In genomic region chr6:128255292-128255691, GRCm38 (mm10) we compare ENCODE assay signal across 19 mouse cellular contexts. TPM values are rescaled to one million over a fixed set of nuclear protein-coding genes. Genes with fewer than 3 reads are reported as not detected.
DNase-seq lines count a peak whose midpoint lies in the region; ATAC-seq and TF ChIP-seq lines count a peak whose summit lies in the region.
"Had no signal": no experiment of that assay in that cellular context is flagged by ENCODE, and none has a peak within 500 bp of the region (broad histone marks: within the 10 kb centered on the region; RNA-seq: fewer than 3 reads in every experiment).

No protein-coding gene starts in this region.

- no peaks in the 10 kb centered on the region for H3K36me3 ChIP-seq in forebrain, embryonic 14.5 days (ENCODE audit: control insufficient read depth, insufficient read depth, low read length)
- no peaks in the 10 kb centered on the region for H3K36me3 ChIP-seq in forebrain, embryonic 13.5 days (ENCODE audit: poor library complexity, severe bottlenecking)
- H3K36me3 ChIP-seq in lung, embryonic 14.5 days (ENCODE audit: insufficient read depth) = no peaks in the 10 kb centered on the region
- no peaks in the 10 kb centered on the region for H3K36me3 ChIP-seq in intestine, postnatal 0 days (ENCODE audit: control insufficient read depth, insufficient read depth)
- H3K36me3 ChIP-seq: G1E; heart, embryonic 10.5 days; limb, embryonic 15.5 days; midbrain, embryonic 13.5 days had no signal

- no peak for ATAC-seq in forebrain, embryonic 14.5 days
- ATAC-seq in forebrain, embryonic 13.5 days = no peak; the same call in 1 of the 2 replicates
- peak; percentile 50; the same call in 1 of the 2 replicates for ATAC-seq in lung, embryonic 14.5 days (ENCODE audit: insufficient read depth)
- peak; percentile 23 for ATAC-seq in intestine, postnatal 0 days
- ATAC-seq in inflammation-experienced regulatory T-cells, adult 6 months = no peak
- ATAC-seq: midbrain, embryonic 13.5 days had no signal

- intact Hi-C loops in heart, postnatal 10 days (cut with DNase I) = no loop called here

- no peaks in the 10 kb centered on the region for H3K9me3 ChIP-seq in forebrain, embryonic 14.5 days (replicated peaks; ENCODE audit: control insufficient read depth, low read length)
- no peaks in the 10 kb centered on the region for H3K9me3 ChIP-seq in forebrain, embryonic 13.5 days (replicated peaks)
- no peaks in the 10 kb centered on the region for H3K9me3 ChIP-seq in lung, embryonic 14.5 days (ENCODE audit: low read depth, low read length)
- no peaks in the 10 kb centered on the region for H3K9me3 ChIP-seq in intestine, postnatal 0 days (ENCODE audit: control insufficient read depth)
- H3K9me3 ChIP-seq: heart, embryonic 10.5 days; limb, embryonic 15.5 days; midbrain, embryonic 13.5 days had no signal

- no peak for TF ChIP-seq CTCF in lung, embryonic 14.5 days (IDR thresholded peaks at IDR 0.05; ENCODE audit: low read depth)
- no peak for TF ChIP-seq CTCF in intestine, postnatal 0 days (IDR thresholded peaks at IDR 0.05; ENCODE audit: low read depth)

- no peak overlapping the region for H3K9ac ChIP-seq in forebrain, embryonic 14.5 days (ENCODE audit: low read length)
- H3K9ac ChIP-seq in forebrain, embryonic 13.5 days = no peak overlapping the region
- H3K9ac ChIP-seq in lung, embryonic 14.5 days = no peak overlapping the region
- no peak overlapping the region for H3K9ac ChIP-seq in intestine, postnatal 0 days (ENCODE audit: low read depth, low read length)
- H3K9ac ChIP-seq: limb, embryonic 15.5 days; midbrain, embryonic 13.5 days had no signal

- peak; percentile 17 for DNase-seq in forebrain, embryonic 14.5 days (ENCODE audit: low spot score)
- peak; percentile 61 for DNase-seq in lung, embryonic 14.5 days
- no peak for DNase-seq in lung, postnatal 10 days
- DNase-seq in NIH3T3 (ENCODE audit: low read depth) = peak; percentile 24
- DNase-seq in heart, postnatal 10 days = no peak
- DNase-seq: cerebellum, adult 8-10 months; embryo, embryonic 11 days; heart, postnatal 36 days; kidney, postnatal 25 days; spleen, adult 18-20 months; thymus, adult 2 months had no signal

- H3K4me2 ChIP-seq in forebrain, embryonic 14.5 days (ENCODE audit: low read length) = no peak overlapping the region
- H3K4me2 ChIP-seq in forebrain, embryonic 13.5 days = no peak overlapping the region
- no peak overlapping the region for H3K4me2 ChIP-seq in lung, embryonic 14.5 days
- H3K4me2 ChIP-seq in intestine, postnatal 0 days (replicated peaks; ENCODE audit: low read depth) = no peak overlapping the region
- H3K4me2 ChIP-seq: limb, embryonic 15.5 days; midbrain, embryonic 13.5 days had no signal

- WGBS in forebrain, embryonic 14.5 days = 67% methylated on average over 4 of the region's 4 CpGs
- 72% methylated on average over 4 of the region's 4 CpGs for WGBS in forebrain, embryonic 13.5 days
- 74% methylated on average over 4 of the region's 4 CpGs for WGBS in lung, embryonic 14.5 days
- 63% methylated on average over 4 of the region's 4 CpGs for WGBS in intestine, postnatal 0 days

- H3K4me1 ChIP-seq in forebrain, embryonic 14.5 days (ENCODE audit: control insufficient read depth, insufficient read depth, low read length) = no peaks in the 10 kb centered on the region
- peaks cover 8% of the 10 kb centered on the region for H3K4me1 ChIP-seq in forebrain, embryonic 13.5 days
- H3K4me1 ChIP-seq in lung, embryonic 14.5 days (ENCODE audit: insufficient read depth) = no peaks in the 10 kb centered on the region
- no peaks in the 10 kb centered on the region for H3K4me1 ChIP-seq in intestine, postnatal 0 days (replicated peaks; ENCODE audit: control insufficient read depth, insufficient read depth, low read length)
- H3K4me1 ChIP-seq: midbrain, embryonic 13.5 days had no signal

- H3K27ac ChIP-seq in forebrain, embryonic 14.5 days (ENCODE audit: low read depth, low read length) = no peak overlapping the region
- no peak overlapping the region for H3K27ac ChIP-seq in forebrain, embryonic 13.5 days
- H3K27ac ChIP-seq in lung, embryonic 14.5 days (ENCODE audit: low read depth) = no peak overlapping the region
- H3K27ac ChIP-seq in intestine, postnatal 0 days (ENCODE audit: low read depth, low read length) = no peak overlapping the region
- H3K27ac ChIP-seq: heart, embryonic 10.5 days; limb, embryonic 15.5 days; macrophage; midbrain, embryonic 13.5 days had no signal

- H3K4me3 ChIP-seq in forebrain, embryonic 14.5 days (ENCODE audit: low read depth, low read length) = no peak overlapping the region
- no peak overlapping the region for H3K4me3 ChIP-seq in forebrain, embryonic 13.5 days
- no peak overlapping the region for H3K4me3 ChIP-seq in lung, embryonic 14.5 days (ENCODE audit: low read depth, low read length)
- no peak overlapping the region for H3K4me3 ChIP-seq in intestine, postnatal 0 days (ENCODE audit: low read depth, low read length)
- H3K4me3 ChIP-seq: heart, embryonic 10.5 days; limb, embryonic 15.5 days; midbrain, embryonic 13.5 days had no signal

- no peaks in the 10 kb centered on the region for H3K27me3 ChIP-seq in forebrain, embryonic 14.5 days (replicated peaks; ENCODE audit: control insufficient read depth, insufficient read depth, low read length)
- H3K27me3 ChIP-seq in forebrain, embryonic 13.5 days = no peaks in the 10 kb centered on the region
- H3K27me3 ChIP-seq in lung, embryonic 14.5 days (ENCODE audit: insufficient read depth, low read length) = no peaks in the 10 kb centered on the region
- H3K27me3 ChIP-seq in intestine, postnatal 0 days (replicated peaks; ENCODE audit: control insufficient read depth, insufficient read depth, low read length) = no peaks in the 10 kb centered on the region
- H3K27me3 ChIP-seq: limb, embryonic 15.5 days; midbrain, embryonic 13.5 days had no signal

RNA-seq across cellular contexts. Expression of gene Tead4, which starts 45.3 kb away (rescaled TPM):
- 0.18 and 0.37 TPM in 2 replicates for polyA plus RNA-seq in forebrain, embryonic 14.5 days (2014; fragmentation: Nextera tagmentation; extraction: Ambion mirVana)
- polyA plus RNA-seq in forebrain, embryonic 13.5 days (2015; fragmentation: Nextera tagmentation; extraction: Ambion mirVana) = 0.36 and 0.81 TPM in 2 replicates
- 3.3 and 4.1 TPM in 2 replicates for polyA plus RNA-seq in lung, embryonic 14.5 days (2014; fragmentation: Nextera tagmentation; extraction: Ambion mirVana)
- 1.4 and 1.5 TPM in 2 replicates for polyA plus RNA-seq in intestine, postnatal 0 days (2015; fragmentation: Nextera tagmentation; extraction: Ambion mirVana)
- 1 to 10 TPM; 5.7 to 6.1 TPM for total RNA-seq in heart, postnatal 10 days (2021)
- polyA plus RNA-seq in inflammation-experienced regulatory T-cells, adult 6 months (2017; shearing (Covaris generic)) = not detected
- polyA plus RNA-seq: G1E, macrophage had no signal

Comparison
In these comparisons a context has a peak if more than half of its experiments do, and no peak if none do; other contexts are left out.
1. DNase-seq: peak in forebrain, embryonic 14.5 days (single experiment), lung, embryonic 14.5 days (single experiment) and NIH3T3 (single experiment); none in lung, postnatal 10 days (single experiment) and heart, postnatal 10 days (0 of 2).
2. ATAC-seq: peak in lung, embryonic 14.5 days (single experiment) and intestine, postnatal 0 days (single experiment); none in forebrain, embryonic 14.5 days (single experiment), forebrain, embryonic 13.5 days (single experiment) and inflammation-experienced regulatory T-cells, adult 6 months (single experiment).